Mouse (Mus musculus) limb, embryonic 10.5 days (tissue): ENCODE measurements around the gene Sox12. TPM values are rescaled to one million over a fixed set of nuclear protein-coding genes. Genes with fewer than 3 reads are reported as not detected.
A peak's percentile ranks its signal among the peaks of the same experiment; 100 is the strongest.
"Not testable (repeated sequence)": the region's sequence is repeated elsewhere in the genome, so short reads cannot be mapped to it uniquely, and the experiment has no call there.

Experiments used
- DNase-seq: peaks from one replicate; pipeline ENCODE4 v3.0.0-alpha.2; 2017; ENCODE audit warnings: low spot score
- H3K27ac ChIP-seq: fragments of 300-500 bp; sonication (generic); 2 replicates; pipeline ENCODE4 v1.5.1; 2016; ENCODE audit warnings: mild to moderate bottlenecking
- H3K27me3 ChIP-seq: fragments of 300-500 bp; sonication (generic); 2 replicates; pipeline ENCODE4 v1.6.1; 2016; ENCODE audit warnings: low read depth, mild to moderate bottlenecking; ENCODE audit not compliant: poor library complexity, severe bottlenecking
- H3K36me3 ChIP-seq: fragments of 300-500 bp; sonication (generic); 2 replicates; pipeline ENCODE4 v1.6.1; 2016; ENCODE audit warnings: mild to moderate bottlenecking, moderate library complexity
- H3K4me1 ChIP-seq: fragments of 300-500 bp; sonication (generic); 2 replicates; pipeline ENCODE4 v1.6.1; 2016
- H3K4me3 ChIP-seq: fragments of 300-500 bp; sonication (generic); 2 replicates; pipeline ENCODE4 v1.5.1; 2016; ENCODE audit warnings: mild to moderate bottlenecking, moderate library complexity
- H3K9me3 ChIP-seq: fragments of 300-500 bp; sonication (generic); replicated peaks from 2 replicates; pipeline ENCODE4 v1.6.1; 2016; ENCODE audit warnings: mild to moderate bottlenecking
- WGBS: fragments of 180-500 bp; shearing (Covaris S2); methylation state at CpG from one replicate; pipeline ENCODE4 v1.1.7; 2016; 5-methylcytosine and 5-hydroxymethylcytosine counted together
- polyA plus RNA-seq: library from polyadenylated mRNA; unstranded; fragments of >200 nt; fragmentation: Nextera tagmentation; extraction: Ambion mirVana; gene quantifications from 2 replicates; pipeline ENCODE4 v1.2.1, GENCODE M21; 2016

The Sox12 gene
- polyA plus RNA-seq = 9.9 and 11.8 TPM in 2 replicates

GRCm38 (mm10) chr2:152397680-152398435 lies at the start of gene Sox12:
Sox12 (minus strand) TSS chr2:152398063.
- Histone ChIP-seq H3K4me1 (peaks cover 51% of the 10 kb centered on the region), H3K36me3 (peaks cover 20% of the 10 kb centered on the region), H3K9me3 (no peaks in the 10 kb centered on the region), H3K27me3 (no peaks in the 10 kb centered on the region), H3K27ac (peak within 1 kb of the TSS; percentile 99), H3K4me3 (peak within 1 kb of the TSS; percentile 97)
- WGBS = under 1% methylated on average over 95 of the region's 104 CpGs
- DNase-seq = peak; percentile 99

- no peak for DNase-seq
- Histone ChIP-seq H3K4me3 (no peak overlapping the region), H3K27ac (no peak overlapping the region), H3K36me3 (no peaks in the 10 kb centered on the region), H3K9me3 (no peaks in the 10 kb centered on the region), H3K27me3 (no peaks in the 10 kb centered on the region), H3K4me1 (peaks cover 12% of the 10 kb centered on the region)
- 69% methylated on average over 5 of the region's 5 CpGs for WGBS
These were observed 49.6 kb upstream of the Sox12 start for GRCm38 (mm10) chr2:152447461-152447860.

- no peak overlapping the region for H3K27ac ChIP-seq
- no peak for DNase-seq
- H3K27me3 ChIP-seq = no peaks in the 10 kb centered on the region
- H3K4me3 ChIP-seq = no peak overlapping the region
- 67% methylated on average over 2 of the region's 2 CpGs for WGBS
- peaks cover 12% of the 10 kb centered on the region for H3K4me1 ChIP-seq
- H3K9me3 ChIP-seq = no peaks in the 10 kb centered on the region
- H3K36me3 ChIP-seq = no peaks in the 10 kb centered on the region
These were observed 48.8 kb upstream of the Sox12 start for GRCm38 (mm10) chr2:152446642-152447041.

- no peak overlapping the region for H3K27ac ChIP-seq
- no peaks in the 10 kb centered on the region for H3K36me3 ChIP-seq
- no peaks in the 10 kb centered on the region for H3K27me3 ChIP-seq
- H3K4me3 ChIP-seq = no peak overlapping the region
- WGBS = 93% methylated on average over 8 of the region's 8 CpGs
- no peaks in the 10 kb centered on the region for H3K9me3 ChIP-seq
- peaks cover 7% of the 10 kb centered on the region for H3K4me1 ChIP-seq
- no peak for DNase-seq
These were observed 45.4 kb upstream of the Sox12 start for GRCm38 (mm10) chr2:152443281-152443680.

- Histone ChIP-seq H3K4me3 (no peak overlapping the region), H3K4me1 (peaks cover 4% of the 10 kb centered on the region), H3K36me3 (no peaks in the 10 kb centered on the region), H3K27ac (no peak overlapping the region), H3K27me3 (no peaks in the 10 kb centered on the region), H3K9me3 (no peaks in the 10 kb centered on the region)
- WGBS = 81% methylated on average over 4 of the region's 4 CpGs
- no peak for DNase-seq
These were observed 44.5 kb upstream of the Sox12 start for GRCm38 (mm10) chr2:152442322-152442721.

- H3K36me3 ChIP-seq = no peaks in the 10 kb centered on the region
- no peak overlapping the region for H3K4me3 ChIP-seq
- no peaks in the 10 kb centered on the region for H3K9me3 ChIP-seq
- WGBS = 82% methylated on average over 2 of the region's 2 CpGs
- no peak for DNase-seq
- H3K27ac ChIP-seq = no peak overlapping the region
- H3K4me1 ChIP-seq = peaks cover 10% of the 10 kb centered on the region
- 0 out of 2 replicates have a peak, but pooled peaks cover 4% of the 10 kb centered on the region for H3K27me3 ChIP-seq
These were observed 42.0 kb upstream of the Sox12 start for GRCm38 (mm10) chr2:152439833-152440232.

GRCm38 (mm10) chr2:152438963-152439362 lies 41.1 kb upstream of the Sox12 start:
- no peak overlapping the region for H3K4me3 ChIP-seq
- H3K36me3 ChIP-seq = no peaks in the 10 kb centered on the region
- 0 out of 2 replicates have a peak, but pooled peaks cover 4% of the 10 kb centered on the region for H3K27me3 ChIP-seq
- no peak overlapping the region for H3K27ac ChIP-seq
- peaks cover 10% of the 10 kb centered on the region for H3K4me1 ChIP-seq
- DNase-seq = no peak
- 62% methylated on average over 1 of the region's 1 CpGs for WGBS
- H3K9me3 ChIP-seq = no peaks in the 10 kb centered on the region

- Histone ChIP-seq H3K27me3 (0 out of 2 replicates have a peak, but pooled peaks cover 4% of the 10 kb centered on the region), H3K4me1 (peaks cover 13% of the 10 kb centered on the region), H3K9me3 (no peaks in the 10 kb centered on the region), H3K27ac (peak overlapping the region; percentile 79), H3K4me3 (peak overlapping the region; percentile 53), H3K36me3 (no peaks in the 10 kb centered on the region)
- DNase-seq = peak; percentile 92
- WGBS = 3% methylated on average over 23 of the region's 23 CpGs
These were observed 39.4 kb upstream of the Sox12 start for GRCm38 (mm10) chr2:152436983-152437860.

GRCm38 (mm10) chr2:152436405-152436901 lies 38.6 kb upstream of the Sox12 start:
- Histone ChIP-seq H3K27ac (no peak overlapping the region), H3K27me3 (0 out of 2 replicates have a peak, but pooled peaks cover 4% of the 10 kb centered on the region), H3K4me1 (peaks cover 13% of the 10 kb centered on the region), H3K9me3 (no peaks in the 10 kb centered on the region), H3K4me3 (no peak overlapping the region), H3K36me3 (no peaks in the 10 kb centered on the region)
- DNase-seq = peak; percentile 28
- WGBS = 88% methylated on average over 7 of the region's 7 CpGs

- not testable (repeated sequence) for H3K9me3 ChIP-seq, DNase-seq, H3K4me1 ChIP-seq, H3K4me3 ChIP-seq, H3K27ac ChIP-seq, H3K36me3 ChIP-seq, H3K27me3 ChIP-seq
- WGBS = 87% methylated on average over 2 of the region's 2 CpGs
These were observed 30.6 kb upstream of the Sox12 start for GRCm38 (mm10) chr2:152428481-152428880.

- Histone ChIP-seq H3K36me3 (no peaks in the 10 kb centered on the region), H3K9me3 (no peaks in the 10 kb centered on the region), H3K27me3 (peaks cover 4% of the 10 kb centered on the region; the same call in 1 of the 2 replicates), H3K4me3 (peak overlapping the region; percentile 13), H3K4me1 (peaks cover 8% of the 10 kb centered on the region), H3K27ac (no peak overlapping the region)
- WGBS = 12% methylated on average over 12 of the region's 12 CpGs
- DNase-seq = peak; percentile 32
These were observed 29.6 kb upstream of the Sox12 start for GRCm38 (mm10) chr2:152427493-152427892.

- DNase-seq = no peak
- Histone ChIP-seq H3K36me3 (peaks cover 5% of the 10 kb centered on the region; the same call in 1 of the 2 replicates), H3K4me3 (peak overlapping the region; percentile 93; the same call in 1 of the 2 replicates), H3K27ac (peak overlapping the region; percentile 99), H3K9me3 (no peaks in the 10 kb centered on the region), H3K27me3 (no peaks in the 10 kb centered on the region), H3K4me1 (peaks cover 33% of the 10 kb centered on the region)
- WGBS = 94% methylated on average over 3 of the region's 3 CpGs
These were observed 17.9 kb upstream of the Sox12 start for GRCm38 (mm10) chr2:152415786-152416185.
